Mouse (Mus musculus): Measurements from ENCODE around the gene Cacna2d2. TPM values are rescaled to one million over a fixed set of nuclear protein-coding genes. Genes with fewer than 3 reads are reported as not detected.

Gene Cacna2d2
- total and polyA plus RNA-seq, 3 experiments: 12.9 to 14.1 (median 13.3) TPM

GRCm38 (mm10) chr9:107496359-107496758 lies 96.9 kb downstream of the Cacna2d2 start:
- no peak for DNase-seq
- intact Hi-C loops (cut with DNase I): no loop called here
- Histone ChIP-seq H3K9ac (ENCODE audit: low read depth, low read length) (no peak overlapping the region), H3K79me2 (replicated peaks; ENCODE audit: control insufficient read depth, insufficient read depth, low read length) (no peaks in the 10 kb centered on the region), H3K36me3 (ENCODE audit: control insufficient read depth, insufficient read depth, low read length) (no peaks in the 10 kb centered on the region), H3K4me3 (no peak overlapping the region), H3K27ac (no peak overlapping the region), H3K27me3 (ENCODE audit: control insufficient read depth, insufficient read depth, low read length) (no peaks in the 10 kb centered on the region), H3K4me1 (ENCODE audit: control insufficient read depth, insufficient read depth, low read length) (no peaks in the 10 kb centered on the region)
- TF ChIP-seq POLR2A (IDR thresholded peaks at IDR 0.05; ENCODE audit: insufficient read depth, low read depth, low read length) (no peak), CTCF (IDR thresholded peaks at IDR 0.05) (no peak), EP300 (IDR thresholded peaks at IDR 0.05; ENCODE audit: insufficient read depth, low read depth, low read length) (no peak)
- WGBS: 70% methylated on average over 3 of the region's 3 CpGs

- Histone ChIP-seq H3K4me3 (no peak overlapping the region), H3K27me3 (ENCODE audit: control insufficient read depth, insufficient read depth, low read length) (no peaks in the 10 kb centered on the region), H3K4me1 (ENCODE audit: control insufficient read depth, insufficient read depth, low read length) (no peaks in the 10 kb centered on the region), H3K36me3 (ENCODE audit: control insufficient read depth, insufficient read depth, low read length) (no peaks in the 10 kb centered on the region), H3K9ac (ENCODE audit: low read depth, low read length) (no peak overlapping the region), H3K27ac (no peak overlapping the region), H3K79me2 (replicated peaks; ENCODE audit: control insufficient read depth, insufficient read depth, low read length) (no peaks in the 10 kb centered on the region)
- no peak for TF ChIP-seq CTCF (IDR thresholded peaks at IDR 0.05)
- no peak for TF ChIP-seq EP300 (IDR thresholded peaks at IDR 0.05; ENCODE audit: insufficient read depth, low read depth, low read length)
- TF ChIP-seq POLR2A (IDR thresholded peaks at IDR 0.05; ENCODE audit: insufficient read depth, low read depth, low read length): no peak
- 63% methylated on average over 3 of the region's 3 CpGs for WGBS
- DNase-seq: peak in 1 of 2 experiments; percentile 26
- intact Hi-C loops (cut with DNase I): no loop called here
Observed at GRCm38 (mm10) chr9:107500708-107501286, 101.4 kb downstream of the Cacna2d2 start.

- H3K4me3 ChIP-seq: no peak overlapping the region
- TF ChIP-seq EP300 (IDR thresholded peaks at IDR 0.05; ENCODE audit: insufficient read depth, low read depth, low read length): no peak
- TF ChIP-seq CTCF (IDR thresholded peaks at IDR 0.05): no peak
- no peak for TF ChIP-seq POLR2A (IDR thresholded peaks at IDR 0.05; ENCODE audit: insufficient read depth, low read depth, low read length)
- no peak overlapping the region for H3K9ac ChIP-seq (ENCODE audit: low read depth, low read length)
- 88% methylated on average over 12 of the region's 12 CpGs for WGBS
- no peaks in the 10 kb centered on the region for H3K4me1 ChIP-seq (ENCODE audit: control insufficient read depth, insufficient read depth, low read length)
- intact Hi-C loops (cut with DNase I): no loop called here
- DNase-seq: no peak
- H3K79me2 ChIP-seq (replicated peaks; ENCODE audit: control insufficient read depth, insufficient read depth, low read length): no peaks in the 10 kb centered on the region
- H3K36me3 ChIP-seq (ENCODE audit: control insufficient read depth, insufficient read depth, low read length): no peaks in the 10 kb centered on the region
- no peak overlapping the region for H3K27ac ChIP-seq
- H3K27me3 ChIP-seq (ENCODE audit: control insufficient read depth, insufficient read depth, low read length): no peaks in the 10 kb centered on the region
Observed at GRCm38 (mm10) chr9:107502131-107502846, 102.9 kb downstream of the Cacna2d2 start.

GRCm38 (mm10) chr9:107504662-107505537 lies 105.5 kb downstream of the Cacna2d2 start:
- Histone ChIP-seq H3K27ac (no peak overlapping the region), H3K4me1 (ENCODE audit: control insufficient read depth, insufficient read depth, low read length) (no peaks in the 10 kb centered on the region), H3K36me3 (ENCODE audit: control insufficient read depth, insufficient read depth, low read length) (no peaks in the 10 kb centered on the region), H3K4me3 (no peak overlapping the region), H3K9ac (ENCODE audit: low read depth, low read length) (no peak overlapping the region), H3K79me2 (replicated peaks; ENCODE audit: control insufficient read depth, insufficient read depth, low read length) (no peaks in the 10 kb centered on the region), H3K27me3 (ENCODE audit: control insufficient read depth, insufficient read depth, low read length) (no peaks in the 10 kb centered on the region)
- no peak for DNase-seq
- 87% methylated on average over 19 of the region's 19 CpGs for WGBS
- intact Hi-C loops (cut with DNase I): no loop called here
- no peak for TF ChIP-seq CTCF (IDR thresholded peaks at IDR 0.05)

- Histone ChIP-seq H3K9ac (ENCODE audit: low read depth, low read length) (no peak overlapping the region), H3K4me1 (ENCODE audit: control insufficient read depth, insufficient read depth, low read length) (no peaks in the 10 kb centered on the region), H3K27me3 (ENCODE audit: control insufficient read depth, insufficient read depth, low read length) (no peaks in the 10 kb centered on the region), H3K27ac (no peak overlapping the region), H3K36me3 (ENCODE audit: control insufficient read depth, insufficient read depth, low read length) (no peaks in the 10 kb centered on the region), H3K79me2 (replicated peaks; ENCODE audit: control insufficient read depth, insufficient read depth, low read length) (no peaks in the 10 kb centered on the region), H3K4me3 (no peak overlapping the region)
- 63% methylated on average over 10 of the region's 10 CpGs for WGBS
- no peak for DNase-seq
- TF ChIP-seq EP300 (IDR thresholded peaks at IDR 0.05; ENCODE audit: insufficient read depth, low read depth, low read length): no peak
- no peak for TF ChIP-seq CTCF (IDR thresholded peaks at IDR 0.05)
- TF ChIP-seq POLR2A (IDR thresholded peaks at IDR 0.05; ENCODE audit: insufficient read depth, low read depth, low read length): no peak
- intact Hi-C loops (cut with DNase I): no loop called here
Observed at GRCm38 (mm10) chr9:107508266-107508665, 108.9 kb downstream of the Cacna2d2 start.

All from heart, adult 2 months (tissue).